Mouse (Mus musculus) megakaryocyte, embryonic 14.5 days (primary cell): ENCODE measurements at regions not wholly inside any gene's neighbourhood (a gene's known extent, or its start where the extent isn't known, plus 50 kb on each side); places are given as distances from the start of the nearest gene placed in this dataset.
"Not testable (repeated sequence)": the region's sequence is repeated elsewhere in the genome, so short reads cannot be mapped to it uniquely, and the experiment has no call there.

Source experiments
- FLI1 ChIP-seq: IDR thresholded peaks from 2 replicates; pipeline ENCODE4 v1.6.1; 2012; ENCODE audit warnings: low read length, inconsistent platforms, mixed read lengths
- GATA1 ChIP-seq: IDR thresholded peaks from 3 replicates; pipeline ENCODE4 v1.6.1; 2012; ENCODE audit warnings: mixed read lengths, low read length, inconsistent platforms, borderline replicate concordance

DNA sequence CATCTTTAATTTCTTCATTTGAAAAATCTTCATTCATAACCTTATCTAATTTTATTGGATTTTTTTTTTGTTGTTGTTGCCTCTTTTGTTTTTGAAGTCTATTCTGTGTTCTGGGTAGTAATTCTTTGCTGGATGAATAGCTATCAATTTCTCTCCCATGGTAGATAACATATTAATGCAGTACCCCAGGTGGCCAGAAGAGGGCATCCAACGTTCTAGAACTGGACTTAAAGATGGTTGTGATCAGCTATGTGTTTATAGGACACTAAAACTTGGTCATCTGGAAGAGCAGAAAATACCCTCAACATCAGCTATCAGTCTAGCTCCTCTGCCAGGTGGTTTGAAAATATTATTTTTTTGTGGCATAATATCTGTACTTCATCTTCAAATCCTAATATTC is 70.1 kb downstream of the Prl2c2 start:
- not testable (repeated sequence) for TF ChIP-seq GATA1, FLI1
